Mouse (Mus musculus): ENCODE results near the gene Slc46a2. TPM values are rescaled to one million over a fixed set of nuclear protein-coding genes. Genes with fewer than 3 reads are reported as not detected.

The Slc46a2 gene
- not detected for total RNA-seq (2021)
- long read RNA-seq, experiment 1: 0 reads
- long read RNA-seq, experiment 2: 0 reads

GRCm38 (mm10) chr4:59914608-59915403, at the start of gene Slc46a2:
Slc46a2 (minus strand) TSS chr4:59915056.
- no peak for DNase-seq (ENCODE audit: low spot score)

GRCm38 (mm10) chr4:59963405-59964344, 48.8 kb upstream of the Slc46a2 start, which contains the start of gene Mup6:
Mup6 (plus strand) TSS chr4:59964294.
- no peak for DNase-seq (ENCODE audit: low spot score)

- DNase-seq (ENCODE audit: low spot score): no peak
Observed at GRCm38 (mm10) chr4:59960610-59961009, 45.8 kb upstream of the Slc46a2 start, which contains the start of gene Mup4. Mup4 (minus strand) TSS chr4:59960710.

GRCm38 (mm10) chr4:59937543-59937942, 22.7 kb upstream of the Slc46a2 start:
- DNase-seq (ENCODE audit: low spot score): no peak

GRCm38 (mm10) chr4:59932505-59933281, 17.8 kb upstream of the Slc46a2 start:
- no peak for DNase-seq (ENCODE audit: low spot score)

GRCm38 (mm10) chr4:59928347-59928746, 13.5 kb upstream of the Slc46a2 start:
- peak; percentile 56 for DNase-seq (ENCODE audit: low spot score)

GRCm38 (mm10) chr4:59927666-59928065, 12.8 kb upstream of the Slc46a2 start:
- no peak for DNase-seq (ENCODE audit: low spot score)

- no peak for DNase-seq (ENCODE audit: low spot score)
Observed at GRCm38 (mm10) chr4:59925082-59925481, 10.2 kb upstream of the Slc46a2 start.

GRCm38 (mm10) chr4:59917966-59918365, 3.1 kb upstream of the Slc46a2 start:
- DNase-seq (ENCODE audit: low spot score): no peak

GRCm38 (mm10) chr4:59908785-59909184, 6.1 kb downstream of the Slc46a2 start:
- DNase-seq (ENCODE audit: low spot score): no peak

GRCm38 (mm10) chr4:59907657-59908230, 7.1 kb downstream of the Slc46a2 start:
- DNase-seq (ENCODE audit: low spot score): no peak

GRCm38 (mm10) chr4:59907092-59907491, 7.8 kb downstream of the Slc46a2 start:
- DNase-seq (ENCODE audit: low spot score): no peak

- DNase-seq (ENCODE audit: low spot score): no peak
Observed at GRCm38 (mm10) chr4:59902547-59902946, 12.3 kb downstream of the Slc46a2 start.

GRCm38 (mm10) chr4:59901810-59902209, 13.0 kb downstream of the Slc46a2 start:
- DNase-seq (ENCODE audit: low spot score): no peak

GRCm38 (mm10) chr4:59898521-59898919, 16.3 kb downstream of the Slc46a2 start:
- DNase-seq (ENCODE audit: low spot score): no peak

- DNase-seq (ENCODE audit: low spot score): no peak
Observed at GRCm38 (mm10) chr4:59897814-59898520, 16.9 kb downstream of the Slc46a2 start.

- no peak for DNase-seq (ENCODE audit: low spot score)
Observed at GRCm38 (mm10) chr4:59896000-59896399, 18.9 kb downstream of the Slc46a2 start.

- DNase-seq (ENCODE audit: low spot score): no peak
Observed at GRCm38 (mm10) chr4:59894977-59895575, 19.8 kb downstream of the Slc46a2 start.

- no peak for DNase-seq (ENCODE audit: low spot score)
Observed at GRCm38 (mm10) chr4:59894415-59894814, 20.4 kb downstream of the Slc46a2 start.

GRCm38 (mm10) chr4:59892731-59893130, 22.1 kb downstream of the Slc46a2 start:
- DNase-seq (ENCODE audit: low spot score): no peak

All from gastrocnemius, adult 18-20 months (tissue).